Mouse (Mus musculus): ENCODE measurements around the gene Dph5. TPM values are rescaled to one million over a fixed set of nuclear protein-coding genes. Genes with fewer than 3 reads are reported as not detected.

Dph5 gene
- total RNA-seq, 2 experiments from 2014 or later: 17.2 to 19.0 TPM

Small RNA genes within 50 kb of the gene (microRNA-seq; reads per million reads assigned to microRNA genes)
- gene Mir669n: not detected

Other genes starting within 250 kb of the Dph5 start
- gene S1pr1, start 172.8 kb upstream of the Dph5 start, total RNA-seq (2021): 10 to 100 TPM; 27.0 to 27.5 TPM
- gene Slc30a7, start 119.6 kb downstream of the Dph5 start, total RNA-seq (2021): 10 to 100 TPM; 37.5 to 45.8 TPM
- gene Extl2, start 119.6 kb downstream of the Dph5 start, total RNA-seq (2021): 10 to 100 TPM; 31.9 to 35.2 TPM
- gene Vcam1, start 241.9 kb downstream of the Dph5 start, total RNA-seq (2021): 10 to 100 TPM; 27.9 to 29.8 TPM

Measured in left cerebral cortex, postnatal 4 days (tissue).